Mouse (Mus musculus) cerebellum, adult 2 months (tissue): ENCODE measurements around the gene Gm17364.

Source experiments
- CTCF ChIP-seq: fragments of 200-500 bp; IDR thresholded peaks from 2 replicates; pipeline ENCODE4 v1.5.1; 2011; ENCODE audit warnings: low read depth, mild to moderate bottlenecking, control low read depth, low read length, moderate library complexity, borderline replicate concordance; ENCODE audit not compliant: insufficient read depth
- POLR2A ChIP-seq: fragments of 200-500 bp; IDR thresholded peaks from 2 replicates; pipeline ENCODE4 v1.6.1; 2011; ENCODE audit warnings: low read length, control low read depth, borderline replicate concordance; ENCODE audit not compliant: insufficient read depth

DNA sequence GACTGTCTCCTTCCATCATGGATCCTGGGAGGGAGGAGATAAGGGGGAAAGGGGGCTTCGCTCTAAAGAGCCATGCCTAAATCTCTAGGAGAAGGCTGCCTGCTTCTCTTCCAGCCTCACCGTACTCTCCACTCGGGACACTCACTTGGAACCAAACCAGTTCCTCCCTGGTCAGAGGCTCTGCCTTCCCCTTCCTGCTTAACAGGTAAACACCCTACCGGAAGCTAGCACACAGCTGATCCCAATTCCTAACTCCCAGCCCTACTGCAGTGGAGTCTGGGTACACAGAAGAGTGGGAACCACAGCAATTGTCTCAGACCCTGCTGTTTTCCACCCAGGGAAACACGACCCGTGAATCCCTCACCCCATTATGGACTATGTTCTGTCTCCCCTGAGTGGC lies 22.1 kb upstream of the Gm17364 start:
- TF ChIP-seq CTCF (no peak), POLR2A (no peak)
